Mouse (Mus musculus) cerebellum, adult 2 months (tissue): ENCODE measurements at regions not wholly inside any gene's neighbourhood (a gene's known extent, or its start where the extent isn't known, plus 50 kb on each side); places are given as distances from the start of the nearest gene placed in this dataset.

Source experiments
- CTCF ChIP-seq: fragments of 200-500 bp; IDR thresholded peaks from 2 replicates; pipeline ENCODE4 v1.5.1; 2011; ENCODE audit warnings: low read depth, mild to moderate bottlenecking, control low read depth, low read length, moderate library complexity, borderline replicate concordance; ENCODE audit not compliant: insufficient read depth
- POLR2A ChIP-seq: fragments of 200-500 bp; IDR thresholded peaks from 2 replicates; pipeline ENCODE4 v1.6.1; 2011; ENCODE audit warnings: low read length, control low read depth, borderline replicate concordance; ENCODE audit not compliant: insufficient read depth

- no peak for TF ChIP-seq CTCF
- no peak for TF ChIP-seq POLR2A
Observed at GRCm38 (mm10) chr8:23553565-23554473, 1142.7 kb downstream of the Mrps31 start.
